Mouse (Mus musculus): ENCODE results near the gene Rpl19. TPM values are rescaled to one million over a fixed set of nuclear protein-coding genes. Genes with fewer than 3 reads are reported as not detected.

The Rpl19 gene
- total and polyA plus RNA-seq, 3 experiments, result 2,949 to 5,259 (median 3,446) TPM

- dilution Hi-C loops (cut with MboI; ENCODE audit: extremely low pct_ligation_motif_present, extremely low pct_unique_long_range_greater_than_20kb, low sequenced_read_pairs), result no loop called here
- in situ Hi-C loops (cut with MboI; ENCODE audit: low pct_ligation_motif_present, low pct_unique_long_range_greater_than_20kb, low sequenced_read_pairs), result no loop called here
Measured at GRCm38 (mm10) chr11:97979824-97980495, 46.5 kb upstream of the Rpl19 start.

GRCm38 (mm10) chr11:97980531-97980966, 46.0 kb upstream of the Rpl19 start:
- Histone ChIP-seq H3K4me1 (ENCODE audit: control insufficient read depth in 1 of 2, insufficient read depth in 2 of 2) (peaks cover 12 to 42% of the 10 kb centered on the region in 2 experiments), H3K9ac (ENCODE audit: insufficient read depth, low read depth) (no peak overlapping the region), H3K27me3 (replicated peaks) (peaks cover 3% of the 10 kb centered on the region), H3K36me3 (replicated peaks in 1 of 2; ENCODE audit: control insufficient read depth in 1 of 2, insufficient read depth in 1 of 2, low read length in 1 of 2) (no peaks in the 10 kb centered on the region), H3K79me2 (replicated peaks; ENCODE audit: control insufficient read depth, extremely low read depth, insufficient read depth, poor library complexity, severe bottlenecking) (no peaks in the 10 kb centered on the region), H3K9me3 (replicated peaks; ENCODE audit: low read length) (no peaks in the 10 kb centered on the region), H3K27ac (ENCODE audit: insufficient read depth, low read depth) (no peak overlapping the region), H3K4me2 (ENCODE audit: insufficient read depth, low read depth, poor library complexity, severe bottlenecking) (no peak overlapping the region), H3K4me3 (replicated peaks in 1 of 3; ENCODE audit: low read depth in 2 of 3, low read length in 2 of 3, poor library complexity in 1 of 3) (no peak overlapping the region)
- TF ChIP-seq RCOR1 (conservative IDR thresholded peaks at IDR 0.05; ENCODE audit: low read depth, low read length) (no peak), BHLHE40 (IDR thresholded peaks at IDR 0.05; ENCODE audit: low read depth, low read length) (no peak), MAFK (IDR thresholded peaks at IDR 0.05; ENCODE audit: insufficient replicate concordance, low read length) (no peak), HCFC1 (IDR thresholded peaks at IDR 0.05; ENCODE audit: low read depth, low read length) (no peak)
- DNase-seq (ENCODE audit: extremely low read depth), result no peak
- in situ Hi-C loops (cut with MboI; ENCODE audit: low pct_ligation_motif_present, low pct_unique_long_range_greater_than_20kb, low sequenced_read_pairs), result no loop called here
- dilution Hi-C loops (cut with MboI; ENCODE audit: extremely low pct_ligation_motif_present, extremely low pct_unique_long_range_greater_than_20kb, low sequenced_read_pairs), result no loop called here

More at GRCm38 (mm10) chr11:97979824-97980495, 46.5 kb upstream of the Rpl19 start:
- TF ChIP-seq TCF12 (IDR thresholded peaks at IDR 0.05; ENCODE audit: low read depth, low read length), result no peak
- TF ChIP-seq USF1 (IDR thresholded peaks at IDR 0.05; ENCODE audit: low read depth, low read length), result no peak
- TF ChIP-seq E2F4 (IDR thresholded peaks at IDR 0.05; ENCODE audit: insufficient replicate concordance, low read depth, low read length), result no peak
- TF ChIP-seq BHLHE40 (IDR thresholded peaks at IDR 0.05; ENCODE audit: low read depth, low read length), result no peak
- Histone ChIP-seq H3K9me3 (replicated peaks; ENCODE audit: low read length) (no peaks in the 10 kb centered on the region), H3K4me1 (ENCODE audit: control insufficient read depth in 1 of 2, insufficient read depth in 2 of 2) (peaks cover 12 to 36% of the 10 kb centered on the region in 2 experiments), H3K27me3 (replicated peaks) (peaks cover 3% of the 10 kb centered on the region), H3K4me3 (replicated peaks in 1 of 3; ENCODE audit: low read depth in 2 of 3, low read length in 2 of 3, poor library complexity in 1 of 3) (no peak overlapping the region), H3K79me2 (replicated peaks; ENCODE audit: control insufficient read depth, extremely low read depth, insufficient read depth, poor library complexity, severe bottlenecking) (no peaks in the 10 kb centered on the region), H3K9ac (ENCODE audit: insufficient read depth, low read depth) (no peak overlapping the region), H3K36me3 (replicated peaks in 1 of 2; ENCODE audit: control insufficient read depth in 1 of 2, insufficient read depth in 1 of 2, low read length in 1 of 2) (no peaks in the 10 kb centered on the region), H3K4me2 (ENCODE audit: insufficient read depth, low read depth, poor library complexity, severe bottlenecking) (no peak overlapping the region), H3K27ac (ENCODE audit: insufficient read depth, low read depth) (no peak overlapping the region)
- no peak for DNase-seq (ENCODE audit: extremely low read depth)

GRCm38 (mm10) chr11:97982721-97983120, 43.8 kb upstream of the Rpl19 start:
- Histone ChIP-seq H3K27ac (ENCODE audit: insufficient read depth, low read depth) (no peak overlapping the region), H3K27me3 (replicated peaks) (peaks cover 1% of the 10 kb centered on the region), H3K9ac (ENCODE audit: insufficient read depth, low read depth) (no peak overlapping the region), H3K79me2 (replicated peaks; ENCODE audit: control insufficient read depth, extremely low read depth, insufficient read depth, poor library complexity, severe bottlenecking) (no peaks in the 10 kb centered on the region), H3K4me1 (ENCODE audit: control insufficient read depth in 1 of 2, insufficient read depth in 2 of 2) (peaks cover 9 to 45% of the 10 kb centered on the region in 2 experiments), H3K4me2 (ENCODE audit: insufficient read depth, low read depth, poor library complexity, severe bottlenecking) (no peak overlapping the region), H3K9me3 (replicated peaks; ENCODE audit: low read length) (no peaks in the 10 kb centered on the region), H3K36me3 (replicated peaks in 1 of 2; ENCODE audit: control insufficient read depth in 1 of 2, insufficient read depth in 1 of 2, low read length in 1 of 2) (no peaks in the 10 kb centered on the region), H3K4me3 (replicated peaks in 1 of 3; ENCODE audit: low read depth in 2 of 3, low read length in 2 of 3, poor library complexity in 1 of 3) (no peak overlapping the region)
- no peak for TF ChIP-seq IRF4 (IDR thresholded peaks at IDR 0.05; ENCODE audit: low read depth, low read length)
- no peak for TF ChIP-seq USF1 (IDR thresholded peaks at IDR 0.05; ENCODE audit: low read depth, low read length)
- no peak for TF ChIP-seq HCFC1 (IDR thresholded peaks at IDR 0.05; ENCODE audit: low read depth, low read length)
- TF ChIP-seq E2F4 (IDR thresholded peaks at IDR 0.05; ENCODE audit: insufficient replicate concordance, low read depth, low read length), result no peak
- no peak for TF ChIP-seq JUND (conservative IDR thresholded peaks at IDR 0.05; ENCODE audit: low read depth, low read length)
- no peak for TF ChIP-seq POLR2AphosphoS2 (IDR thresholded peaks at IDR 0.05; ENCODE audit: low read depth, low read length)
- TF ChIP-seq KAT2A (IDR thresholded peaks at IDR 0.05; ENCODE audit: insufficient replicate concordance, low read length), result no peak
- TF ChIP-seq MEF2A (IDR thresholded peaks at IDR 0.05; ENCODE audit: borderline replicate concordance, low read depth, low read length), result no peak
- TF ChIP-seq TCF12 (IDR thresholded peaks at IDR 0.05; ENCODE audit: low read depth, low read length), result no peak
- no peak for TF ChIP-seq MXI1 (IDR thresholded peaks at IDR 0.05; ENCODE audit: low read depth, low read length)
- no peak for TF ChIP-seq RAD21 (IDR thresholded peaks at IDR 0.05; ENCODE audit: low read depth, low read length)
- no peak for TF ChIP-seq ZNF384 (IDR thresholded peaks at IDR 0.05; ENCODE audit: low read depth, low read length)
- TF ChIP-seq EP300 (IDR thresholded peaks at IDR 0.05; ENCODE audit: low read length), result no peak
- no peak for TF ChIP-seq POLR2A (IDR thresholded peaks at IDR 0.05; ENCODE audit: low read depth, low read length)
- no peak for TF ChIP-seq MAFK (IDR thresholded peaks at IDR 0.05; ENCODE audit: insufficient replicate concordance, low read length)
- no peak for TF ChIP-seq CTCF (conservative IDR thresholded peaks at IDR 0.05 in 1 of 2, IDR thresholded peaks at IDR 0.05 in 1 of 2; ENCODE audit: low read depth in 2 of 2, low read length in 2 of 2)
- no peak for DNase-seq (ENCODE audit: extremely low read depth)
- dilution Hi-C loops (cut with MboI; ENCODE audit: extremely low pct_ligation_motif_present, extremely low pct_unique_long_range_greater_than_20kb, low sequenced_read_pairs), result no loop called here
- in situ Hi-C loops (cut with MboI; ENCODE audit: low pct_ligation_motif_present, low pct_unique_long_range_greater_than_20kb, low sequenced_read_pairs), result no loop called here

All from CH12.LX (cell line).